Mouse (Mus musculus): ENCODE results near the gene Enox2. TPM values are rescaled to one million over a fixed set of nuclear protein-coding genes. Genes with fewer than 3 reads are reported as not detected.
A peak's percentile ranks its signal among the peaks of the same experiment; 100 is the strongest.
"Not testable (repeated sequence)": the region's sequence is repeated elsewhere in the genome, so short reads cannot be mapped to it uniquely, and the experiment has no call there.

Gene Enox2
- polyA plus RNA-seq, 1 experiment from 2014 or later, result 9.0 TPM

- Histone ChIP-seq H3K4me1 (replicated peaks; ENCODE audit: control insufficient read depth, insufficient read depth, low read length) (no peaks in the 10 kb centered on the region), H3K36me3 (ENCODE audit: control insufficient read depth, insufficient read depth) (no peaks in the 10 kb centered on the region), H3K9me3 (ENCODE audit: control insufficient read depth, low read length) (no peaks in the 10 kb centered on the region), H3K27ac (ENCODE audit: low read length) (no peak overlapping the region), H3K4me3 (replicated peaks; ENCODE audit: low read length) (no peak overlapping the region), H3K4me2 (ENCODE audit: low read length) (no peak overlapping the region), H3K27me3 (replicated peaks; ENCODE audit: control insufficient read depth, insufficient read depth, low read length) (no peaks in the 10 kb centered on the region), H3K9ac (replicated peaks; ENCODE audit: low read depth, low read length) (no peak overlapping the region)
- 68% methylated on average over 3 of the region's 3 CpGs for WGBS
- no peak for ATAC-seq
These were observed 106.9 kb downstream of the Enox2 start for GRCm38 (mm10) chrX:49181136-49181535.

- no peak overlapping the region for H3K4me3 ChIP-seq (replicated peaks; ENCODE audit: low read length)
- H3K9ac ChIP-seq (replicated peaks; ENCODE audit: low read depth, low read length), result no peak overlapping the region
- ATAC-seq, result no peak
- no peaks in the 10 kb centered on the region for H3K4me1 ChIP-seq (replicated peaks; ENCODE audit: control insufficient read depth, insufficient read depth, low read length)
- H3K9me3 ChIP-seq (ENCODE audit: control insufficient read depth, low read length), result no peaks in the 10 kb centered on the region
- H3K4me2 ChIP-seq (ENCODE audit: low read length), result no peak overlapping the region
- H3K27me3 ChIP-seq (replicated peaks; ENCODE audit: control insufficient read depth, insufficient read depth, low read length), result no peaks in the 10 kb centered on the region
- no peaks in the 10 kb centered on the region for H3K36me3 ChIP-seq (ENCODE audit: control insufficient read depth, insufficient read depth)
- no peak overlapping the region for H3K27ac ChIP-seq (ENCODE audit: low read length)
- 88% methylated on average over 3 of the region's 3 CpGs for WGBS
These were observed 109.4 kb downstream of the Enox2 start for GRCm38 (mm10) chrX:49178670-49179069.

- Histone ChIP-seq H3K9ac (replicated peaks; ENCODE audit: low read depth, low read length) (no peak overlapping the region), H3K4me2 (ENCODE audit: low read length) (no peak overlapping the region), H3K36me3 (ENCODE audit: control insufficient read depth, insufficient read depth) (no peaks in the 10 kb centered on the region), H3K4me3 (replicated peaks; ENCODE audit: low read length) (no peak overlapping the region), H3K27ac (ENCODE audit: low read length) (no peak overlapping the region), H3K27me3 (replicated peaks; ENCODE audit: control insufficient read depth, insufficient read depth, low read length) (no peaks in the 10 kb centered on the region), H3K9me3 (ENCODE audit: control insufficient read depth, low read length) (no peaks in the 10 kb centered on the region), H3K4me1 (replicated peaks; ENCODE audit: control insufficient read depth, insufficient read depth, low read length) (no peaks in the 10 kb centered on the region)
- WGBS, result 63% methylated on average over 2 of the region's 2 CpGs
- ATAC-seq, result no peak
These were observed 133.8 kb downstream of the Enox2 start for GRCm38 (mm10) chrX:49154280-49154679.

GRCm38 (mm10) chrX:49124774-49125429, 163.2 kb downstream of the Enox2 start:
- peak; percentile 93 for ATAC-seq
- no peaks in the 10 kb centered on the region for H3K9me3 ChIP-seq (ENCODE audit: control insufficient read depth, low read length)
- no peaks in the 10 kb centered on the region for H3K27me3 ChIP-seq (replicated peaks; ENCODE audit: control insufficient read depth, insufficient read depth, low read length)
- H3K4me1 ChIP-seq (replicated peaks; ENCODE audit: control insufficient read depth, insufficient read depth, low read length), result peaks cover 3% of the 10 kb centered on the region
- H3K9ac ChIP-seq (replicated peaks; ENCODE audit: low read depth, low read length), result no peak overlapping the region
- H3K27ac ChIP-seq (ENCODE audit: low read length), result no peak overlapping the region
- no peaks in the 10 kb centered on the region for H3K36me3 ChIP-seq (ENCODE audit: control insufficient read depth, insufficient read depth)
- H3K4me2 ChIP-seq (ENCODE audit: low read length), result no peak overlapping the region
- H3K4me3 ChIP-seq (replicated peaks; ENCODE audit: low read length), result no peak overlapping the region
- WGBS, result 25% methylated on average over 3 of the region's 3 CpGs

GRCm38 (mm10) chrX:49116465-49116864, 171.6 kb downstream of the Enox2 start:
- no peak overlapping the region for H3K4me2 ChIP-seq (ENCODE audit: low read length)
- H3K27ac ChIP-seq (ENCODE audit: low read length), result no peak overlapping the region
- H3K4me3 ChIP-seq (replicated peaks; ENCODE audit: low read length), result no peak overlapping the region
- no peaks in the 10 kb centered on the region for H3K9me3 ChIP-seq (ENCODE audit: control insufficient read depth, low read length)
- ATAC-seq, result no peak
- 71% methylated on average over 3 of the region's 3 CpGs for WGBS
- H3K9ac ChIP-seq (replicated peaks; ENCODE audit: low read depth, low read length), result no peak overlapping the region
- H3K27me3 ChIP-seq (replicated peaks; ENCODE audit: control insufficient read depth, insufficient read depth, low read length), result no peaks in the 10 kb centered on the region
- H3K4me1 ChIP-seq (replicated peaks; ENCODE audit: control insufficient read depth, insufficient read depth, low read length), result no peaks in the 10 kb centered on the region
- no peaks in the 10 kb centered on the region for H3K36me3 ChIP-seq (ENCODE audit: control insufficient read depth, insufficient read depth)

- no peak for ATAC-seq
- Histone ChIP-seq H3K9ac (replicated peaks; ENCODE audit: low read depth, low read length) (no peak overlapping the region), H3K4me1 (replicated peaks; ENCODE audit: control insufficient read depth, insufficient read depth, low read length) (no peaks in the 10 kb centered on the region), H3K36me3 (ENCODE audit: control insufficient read depth, insufficient read depth) (no peaks in the 10 kb centered on the region), H3K27ac (ENCODE audit: low read length) (no peak overlapping the region), H3K27me3 (replicated peaks; ENCODE audit: control insufficient read depth, insufficient read depth, low read length) (no peaks in the 10 kb centered on the region), H3K4me3 (replicated peaks; ENCODE audit: low read length) (no peak overlapping the region), H3K4me2 (ENCODE audit: low read length) (no peak overlapping the region), H3K9me3 (ENCODE audit: control insufficient read depth, low read length) (no peaks in the 10 kb centered on the region)
- WGBS, result 26% methylated on average over 3 of the region's 3 CpGs
These were observed 175.6 kb downstream of the Enox2 start for GRCm38 (mm10) chrX:49112412-49112811.

GRCm38 (mm10) chrX:49100542-49100941, 187.5 kb downstream of the Enox2 start:
- not testable (repeated sequence) for H3K4me3 ChIP-seq (replicated peaks; ENCODE audit: low read length); H3K9me3 ChIP-seq (ENCODE audit: control insufficient read depth, low read length); H3K27me3 ChIP-seq (replicated peaks; ENCODE audit: control insufficient read depth, insufficient read depth, low read length); H3K4me1 ChIP-seq (replicated peaks; ENCODE audit: control insufficient read depth, insufficient read depth, low read length); H3K4me2 ChIP-seq (ENCODE audit: low read length); H3K36me3 ChIP-seq (ENCODE audit: control insufficient read depth, insufficient read depth); H3K27ac ChIP-seq (ENCODE audit: low read length); H3K9ac ChIP-seq (replicated peaks; ENCODE audit: low read depth, low read length)
- WGBS, result 52% methylated on average over 1 of the region's 1 CpGs
- ATAC-seq, result peak; percentile 36; the same call in 1 of the 2 replicates

- 0 out of 2 replicates have a peak, but pooled peaks have one; percentile 57 for ATAC-seq
- H3K27me3 ChIP-seq (replicated peaks; ENCODE audit: control insufficient read depth, insufficient read depth, low read length), result no peaks in the 10 kb centered on the region
- no peaks in the 10 kb centered on the region; the same call in 1 of the 2 replicates for H3K4me1 ChIP-seq (replicated peaks; ENCODE audit: control insufficient read depth, insufficient read depth, low read length)
- H3K27ac ChIP-seq (ENCODE audit: low read length), result no peak overlapping the region
- 41% methylated on average over 2 of the region's 2 CpGs for WGBS
- no peak overlapping the region for H3K9ac ChIP-seq (replicated peaks; ENCODE audit: low read depth, low read length)
- H3K36me3 ChIP-seq (ENCODE audit: control insufficient read depth, insufficient read depth), result no peaks in the 10 kb centered on the region
- H3K9me3 ChIP-seq (ENCODE audit: control insufficient read depth, low read length), result no peaks in the 10 kb centered on the region
- H3K4me3 ChIP-seq (replicated peaks; ENCODE audit: low read length), result no peak overlapping the region
- no peak overlapping the region for H3K4me2 ChIP-seq (ENCODE audit: low read length)
These were observed 191.8 kb downstream of the Enox2 start for GRCm38 (mm10) chrX:49096249-49096648.

- Histone ChIP-seq H3K4me3 (replicated peaks; ENCODE audit: low read length) (no peak overlapping the region), H3K9ac (replicated peaks; ENCODE audit: low read depth, low read length) (no peak overlapping the region), H3K27me3 (replicated peaks; ENCODE audit: control insufficient read depth, insufficient read depth, low read length) (no peaks in the 10 kb centered on the region), H3K9me3 (ENCODE audit: control insufficient read depth, low read length) (no peaks in the 10 kb centered on the region), H3K27ac (ENCODE audit: low read length) (no peak overlapping the region), H3K36me3 (ENCODE audit: control insufficient read depth, insufficient read depth) (no peaks in the 10 kb centered on the region), H3K4me2 (ENCODE audit: low read length) (no peak overlapping the region), H3K4me1 (replicated peaks; ENCODE audit: control insufficient read depth, insufficient read depth, low read length) (no peaks in the 10 kb centered on the region)
- WGBS, result 89% methylated on average over 6 of the region's 6 CpGs
- no peak for ATAC-seq
These were observed 213.0 kb downstream of the Enox2 start for GRCm38 (mm10) chrX:49075055-49075454.

- 61% methylated on average over 3 of the region's 3 CpGs for WGBS
- ATAC-seq, result no peak
- Histone ChIP-seq H3K9me3 (ENCODE audit: control insufficient read depth, low read length) (no peaks in the 10 kb centered on the region), H3K36me3 (ENCODE audit: control insufficient read depth, insufficient read depth) (no peaks in the 10 kb centered on the region), H3K4me3 (replicated peaks; ENCODE audit: low read length) (no peak overlapping the region), H3K4me2 (ENCODE audit: low read length) (no peak overlapping the region), H3K27me3 (replicated peaks; ENCODE audit: control insufficient read depth, insufficient read depth, low read length) (no peaks in the 10 kb centered on the region), H3K27ac (ENCODE audit: low read length) (no peak overlapping the region), H3K4me1 (replicated peaks; ENCODE audit: control insufficient read depth, insufficient read depth, low read length) (no peaks in the 10 kb centered on the region), H3K9ac (replicated peaks; ENCODE audit: low read depth, low read length) (no peak overlapping the region)
These were observed 214.5 kb downstream of the Enox2 start for GRCm38 (mm10) chrX:49073563-49073962.

Measured in forebrain, embryonic 16.5 days (tissue).